Mouse (Mus musculus) liver, embryonic 15.5 days (tissue): ENCODE measurements at regions not wholly inside any gene's neighbourhood (a gene's known extent, or its start where the extent isn't known, plus 50 kb on each side); places are given as distances from the start of the nearest gene placed in this dataset.

ENCODE experiments used
- ATAC-seq: fragments of 200-750 bp; cut with Nextera tagmentation; 2 replicates; pipeline ENCODE4 v1.8.0; 2017; ENCODE audit warnings: moderate number of reproducible peaks, mild to moderate bottlenecking, moderate library complexity; ENCODE audit not compliant: insufficient read depth
- H3K27ac ChIP-seq: fragments of 300-500 bp; sonication (generic); replicated peaks from 2 replicates; pipeline ENCODE4 v1.5.1; 2015; ENCODE audit warnings: mild to moderate bottlenecking, inconsistent platforms
- H3K27me3 ChIP-seq: fragments of 300-500 bp; sonication (generic); 2 replicates; pipeline ENCODE4 v1.6.1; 2015; ENCODE audit warnings: mild to moderate bottlenecking, inconsistent platforms
- H3K36me3 ChIP-seq: fragments of 300-500 bp; sonication (generic); replicated peaks from 2 replicates; pipeline ENCODE4 v1.6.1; 2015; ENCODE audit warnings: moderate library complexity, mild to moderate bottlenecking, inconsistent platforms
- H3K4me1 ChIP-seq: fragments of 300-500 bp; sonication (generic); replicated peaks from 2 replicates; pipeline ENCODE4 v1.6.1; 2015; ENCODE audit warnings: inconsistent platforms
- H3K4me2 ChIP-seq: fragments of 300-500 bp; sonication (generic); 2 replicates; pipeline ENCODE4 v1.6.1; 2015; ENCODE audit warnings: moderate library complexity, mild to moderate bottlenecking, inconsistent platforms
- H3K4me3 ChIP-seq: fragments of 300-500 bp; sonication (generic); replicated peaks from 2 replicates; pipeline ENCODE4 v1.5.1; 2015; ENCODE audit warnings: mild to moderate bottlenecking, inconsistent platforms
- H3K9ac ChIP-seq: fragments of 300-500 bp; sonication (generic); 2 replicates; pipeline ENCODE4 v1.6.1; 2015; ENCODE audit warnings: moderate library complexity, mild to moderate bottlenecking, inconsistent platforms
- H3K9me3 ChIP-seq: fragments of 300-500 bp; sonication (generic); replicated peaks from 2 replicates; pipeline ENCODE4 v1.6.1; 2016; ENCODE audit warnings: inconsistent platforms
- WGBS: fragments of 180-500 bp; shearing (Covaris S2); methylation state at CpG from one replicate; pipeline ENCODE4 v1.1.7; 2015; ENCODE audit warnings: mixed read lengths; ENCODE audit not compliant: insufficient replicate concordance; 5-methylcytosine and 5-hydroxymethylcytosine counted together

DNA sequence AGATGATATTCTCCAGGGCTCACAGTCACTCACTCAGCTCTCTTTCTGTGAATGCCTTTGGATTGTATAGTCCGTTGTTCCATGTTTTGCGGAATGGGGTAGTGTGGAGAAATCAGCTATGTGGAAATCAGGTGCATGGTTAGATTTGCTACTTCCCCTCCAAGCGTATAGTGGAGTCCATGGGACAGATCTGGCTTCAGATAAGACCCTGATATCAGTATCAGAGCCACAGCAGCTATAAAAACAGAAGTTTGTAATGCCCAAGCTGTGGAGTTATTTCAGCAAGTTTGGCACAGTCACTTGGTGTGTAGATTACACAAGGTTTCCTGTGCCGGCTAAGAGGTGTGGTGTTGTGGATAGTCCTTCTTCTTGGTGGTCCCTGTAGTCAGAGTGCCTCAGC, 359.6 kb upstream of the Nr3c2 start:
- Histone ChIP-seq H3K9me3 (no peaks in the 10 kb centered on the region), H3K4me2 (no peak overlapping the region), H3K36me3 (no peaks in the 10 kb centered on the region), H3K4me1 (no peaks in the 10 kb centered on the region), H3K9ac (no peak overlapping the region), H3K4me3 (no peak overlapping the region), H3K27ac (no peak overlapping the region), H3K27me3 (no peaks in the 10 kb centered on the region)
- WGBS: 60% methylated on average over 4 of the region's 4 CpGs
- ATAC-seq: no peak

DNA sequence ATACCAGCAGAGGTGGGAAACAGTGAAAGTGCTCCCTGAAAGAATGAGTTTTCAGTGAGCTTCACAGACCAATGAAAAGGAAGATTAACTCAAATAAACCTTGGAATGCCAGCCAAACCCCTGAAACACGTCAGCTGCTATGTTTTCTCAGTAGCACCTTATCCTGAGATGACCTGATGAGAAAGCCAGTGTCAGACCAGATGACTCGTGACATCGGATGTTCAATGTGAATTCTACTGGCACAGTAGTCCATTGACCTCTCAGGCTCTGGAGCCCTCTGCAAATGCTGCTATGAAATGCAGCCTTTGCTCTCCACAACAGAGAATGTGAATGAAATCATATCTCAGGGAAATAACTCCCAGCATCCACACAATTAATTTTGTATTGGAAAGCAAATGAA, 358.6 kb upstream of the Nr3c2 start:
- WGBS: 46% methylated on average over 3 of the region's 3 CpGs
- Histone ChIP-seq H3K9me3 (no peaks in the 10 kb centered on the region), H3K4me3 (no peak overlapping the region), H3K9ac (no peak overlapping the region), H3K4me1 (no peaks in the 10 kb centered on the region), H3K4me2 (no peak overlapping the region), H3K27me3 (no peaks in the 10 kb centered on the region), H3K27ac (no peak overlapping the region), H3K36me3 (no peaks in the 10 kb centered on the region)
- ATAC-seq: no peak

DNA sequence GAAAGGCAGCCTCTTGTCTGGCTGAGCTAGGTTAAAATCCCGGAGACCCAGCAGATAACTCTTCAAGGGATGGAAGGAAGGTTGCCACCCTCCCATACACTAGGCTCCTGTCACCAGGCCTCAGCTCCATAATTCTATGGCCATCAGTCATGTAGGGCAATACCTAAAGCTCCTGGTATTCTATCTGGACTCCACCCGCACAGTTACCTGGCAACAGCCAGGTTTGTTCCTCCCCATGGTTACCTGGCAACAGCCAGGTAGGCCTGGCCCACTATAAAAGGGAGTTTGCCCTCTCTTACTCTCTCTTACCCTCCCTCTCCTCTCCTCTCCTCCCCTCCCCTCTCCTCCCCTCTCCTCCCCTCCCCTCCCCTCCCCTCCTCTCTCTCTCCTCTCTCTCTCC, 347.6 kb upstream of the Nr3c2 start:
- Histone ChIP-seq H3K36me3 (no peaks in the 10 kb centered on the region), H3K4me3 (no peak overlapping the region), H3K27me3 (no peaks in the 10 kb centered on the region), H3K4me1 (no peaks in the 10 kb centered on the region), H3K4me2 (no peak overlapping the region), H3K27ac (no peak overlapping the region), H3K9me3 (no peaks in the 10 kb centered on the region; the same call in 1 of the 2 replicates), H3K9ac (no peak overlapping the region)
- 58% methylated on average over 2 of the region's 2 CpGs for WGBS
- no peak for ATAC-seq

DNA sequence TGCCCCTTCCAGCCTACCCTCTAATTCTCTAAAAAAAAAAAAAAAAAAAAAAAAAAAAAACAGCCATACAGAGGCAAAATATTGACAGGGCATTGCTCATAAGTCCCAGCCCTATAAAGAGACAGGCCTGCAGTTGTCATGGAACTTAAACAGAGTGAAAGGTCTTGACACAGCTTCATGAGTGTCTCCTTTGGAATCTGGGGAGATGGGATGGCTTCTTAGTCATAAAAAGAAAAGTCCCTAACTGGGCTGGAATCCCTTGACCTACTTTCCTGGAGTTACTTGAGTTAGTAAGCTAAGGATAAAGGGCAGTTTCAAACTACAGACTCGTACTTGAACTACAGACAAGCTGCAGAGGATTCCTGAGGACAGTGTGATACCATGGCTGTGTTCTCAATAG, 297.7 kb upstream of the Nr3c2 start:
- H3K4me2 ChIP-seq: no peak overlapping the region
- no peaks in the 10 kb centered on the region for H3K4me1 ChIP-seq
- no peak for ATAC-seq
- no peak overlapping the region for H3K27ac ChIP-seq
- H3K36me3 ChIP-seq: no peaks in the 10 kb centered on the region
- no peaks in the 10 kb centered on the region for H3K9me3 ChIP-seq
- no peaks in the 10 kb centered on the region for H3K27me3 ChIP-seq
- no peak overlapping the region for H3K4me3 ChIP-seq
- 35% methylated on average over 1 of the region's 1 CpGs for WGBS
- H3K9ac ChIP-seq: no peak overlapping the region

DNA sequence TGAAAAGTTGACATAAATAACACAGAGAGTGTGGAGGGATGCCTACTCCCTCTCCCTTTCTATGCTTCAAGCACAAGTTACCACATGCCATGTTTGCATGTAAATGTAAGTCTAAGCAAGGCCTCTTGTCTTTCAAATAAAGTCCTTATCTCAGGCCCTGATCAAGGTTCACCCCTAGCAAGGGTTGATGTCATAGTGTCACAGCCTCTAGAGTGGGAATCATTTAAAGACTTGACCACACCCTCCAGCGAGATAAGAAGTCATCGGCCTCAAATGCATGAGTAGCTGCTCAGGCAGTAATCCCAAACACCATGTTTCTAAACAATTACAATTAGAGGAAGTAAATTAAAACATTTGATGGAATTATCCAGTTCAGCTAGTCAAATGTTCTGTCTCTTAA, 280.5 kb upstream of the Nr3c2 start:
- Histone ChIP-seq H3K4me2 (no peak overlapping the region), H3K27ac (no peak overlapping the region), H3K9ac (no peak overlapping the region), H3K4me3 (no peak overlapping the region), H3K36me3 (no peaks in the 10 kb centered on the region), H3K4me1 (no peaks in the 10 kb centered on the region), H3K9me3 (no peaks in the 10 kb centered on the region), H3K27me3 (no peaks in the 10 kb centered on the region)
- no peak for ATAC-seq
- 52% methylated on average over 2 of the region's 2 CpGs for WGBS

DNA sequence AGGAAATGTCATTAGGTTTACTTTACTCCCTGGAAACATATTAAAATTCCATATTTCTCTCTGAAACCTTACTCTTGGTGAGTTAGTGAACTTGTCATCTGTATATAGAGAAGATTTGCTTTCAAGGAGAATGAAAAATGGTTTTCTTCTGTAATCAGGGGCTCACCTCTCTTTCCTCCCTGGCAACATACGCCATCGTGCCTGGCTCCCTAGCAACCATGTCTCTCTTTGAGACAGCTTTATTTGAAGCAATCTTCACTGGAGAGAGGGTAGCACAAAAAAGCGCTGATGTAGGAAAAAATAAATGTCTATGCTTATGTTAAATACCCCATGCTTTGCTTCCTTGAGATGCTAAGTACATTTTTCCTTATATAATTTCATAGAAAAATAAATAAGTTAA, 278.4 kb upstream of the Nr3c2 start:
- Histone ChIP-seq H3K4me2 (no peak overlapping the region), H3K9ac (no peak overlapping the region), H3K4me1 (no peaks in the 10 kb centered on the region), H3K36me3 (no peaks in the 10 kb centered on the region), H3K27me3 (no peaks in the 10 kb centered on the region), H3K4me3 (no peak overlapping the region), H3K9me3 (no peaks in the 10 kb centered on the region), H3K27ac (no peak overlapping the region)
- no peak for ATAC-seq
- 64% methylated on average over 3 of the region's 3 CpGs for WGBS

DNA sequence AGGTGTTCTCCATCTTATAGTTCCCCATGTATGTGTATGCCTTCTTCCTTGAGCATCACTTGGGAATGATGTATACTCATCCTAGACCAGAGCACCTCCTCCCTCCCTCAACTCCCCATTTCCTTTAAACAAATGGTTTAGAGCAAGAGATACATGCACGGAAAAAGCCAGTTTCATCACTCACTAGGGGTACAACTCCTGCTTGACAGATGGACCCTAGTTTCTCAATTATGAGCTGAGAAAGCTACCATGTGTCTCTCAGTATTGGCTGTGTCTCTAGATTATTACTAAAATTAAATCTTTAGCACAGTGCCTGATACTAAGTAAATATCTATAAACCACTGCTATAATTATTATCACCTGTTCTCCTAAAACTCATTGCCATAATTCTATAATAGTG, 266.2 kb upstream of the Nr3c2 start:
- H3K9me3 ChIP-seq: no peaks in the 10 kb centered on the region
- no peaks in the 10 kb centered on the region for H3K27me3 ChIP-seq
- no peak overlapping the region for H3K9ac ChIP-seq
- H3K27ac ChIP-seq: no peak overlapping the region
- WGBS: 53% methylated on average over 1 of the region's 1 CpGs
- no peak overlapping the region for H3K4me2 ChIP-seq
- no peak overlapping the region for H3K4me3 ChIP-seq
- no peak for ATAC-seq
- no peaks in the 10 kb centered on the region for H3K36me3 ChIP-seq
- no peaks in the 10 kb centered on the region for H3K4me1 ChIP-seq
